Mouse (Mus musculus) 3T3-L1 (cell line): ENCODE results near the gene Mthfd1l.
A peak's percentile ranks its signal among the peaks of the same experiment; 100 is the strongest.

Experiments
- DNase-seq: peaks from one replicate; pipeline ENCODE4 v3.0.0-alpha.2; 2015; ENCODE audit warnings: low read depth, low spot score

The Mthfd1l gene

GRCm38 (mm10) chr10:3976623-3977010 lies 3.7 kb downstream of the Mthfd1l start:
- no peak for DNase-seq

- no peak for DNase-seq
Measured at GRCm38 (mm10) chr10:3978326-3978725, 5.4 kb downstream of the Mthfd1l start.

GRCm38 (mm10) chr10:3978792-3979488 lies 6.0 kb downstream of the Mthfd1l start:
- DNase-seq, result no peak

- peak; percentile 8 for DNase-seq
Measured at GRCm38 (mm10) chr10:3980231-3980630, 7.3 kb downstream of the Mthfd1l start.

- DNase-seq, result no peak
Measured at GRCm38 (mm10) chr10:3990295-3990883, 17.5 kb downstream of the Mthfd1l start.

GRCm38 (mm10) chr10:3993365-3994102 lies 20.6 kb downstream of the Mthfd1l start:
- no peak for DNase-seq

- no peak for DNase-seq
Measured at GRCm38 (mm10) chr10:3995277-3995676, 22.4 kb downstream of the Mthfd1l start.

- DNase-seq, result peak; percentile 83
Measured at GRCm38 (mm10) chr10:3996170-3996876, 23.4 kb downstream of the Mthfd1l start.

GRCm38 (mm10) chr10:3997851-3998426 lies 25.0 kb downstream of the Mthfd1l start:
- no peak for DNase-seq

GRCm38 (mm10) chr10:4002711-4003110 lies 29.8 kb downstream of the Mthfd1l start:
- DNase-seq, result peak; percentile 25

GRCm38 (mm10) chr10:4005191-4005590 lies 32.3 kb downstream of the Mthfd1l start:
- DNase-seq, result no peak

- DNase-seq, result no peak
Measured at GRCm38 (mm10) chr10:4006296-4007015, 33.5 kb downstream of the Mthfd1l start.

GRCm38 (mm10) chr10:4022628-4023303 lies 49.8 kb downstream of the Mthfd1l start:
- no peak for DNase-seq

GRCm38 (mm10) chr10:4026616-4027015 lies 53.7 kb downstream of the Mthfd1l start:
- DNase-seq, result peak; percentile 69

- DNase-seq, result peak; percentile 21
Measured at GRCm38 (mm10) chr10:4027466-4027865, 54.5 kb downstream of the Mthfd1l start.

GRCm38 (mm10) chr10:4028851-4029442 lies 56.0 kb downstream of the Mthfd1l start:
- no peak for DNase-seq

- DNase-seq, result no peak
Measured at GRCm38 (mm10) chr10:4033761-4034160, 60.8 kb downstream of the Mthfd1l start.

GRCm38 (mm10) chr10:4036476-4036875 lies 63.6 kb downstream of the Mthfd1l start:
- no peak for DNase-seq

GRCm38 (mm10) chr10:4037066-4037465 lies 64.1 kb downstream of the Mthfd1l start:
- DNase-seq, result peak; percentile 31

- no peak for DNase-seq
Measured at GRCm38 (mm10) chr10:4038576-4038975, 65.7 kb downstream of the Mthfd1l start.
